Mouse (Mus musculus): Measurements from ENCODE around the gene Cfl2. TPM values are rescaled to one million over a fixed set of nuclear protein-coding genes. Genes with fewer than 3 reads are reported as not detected.

Cfl2 gene
- 566 and 668 TPM in 2 replicates for polyA plus RNA-seq (2015; fragmentation: Nextera tagmentation; extraction: Ambion mirVana)

DNA sequence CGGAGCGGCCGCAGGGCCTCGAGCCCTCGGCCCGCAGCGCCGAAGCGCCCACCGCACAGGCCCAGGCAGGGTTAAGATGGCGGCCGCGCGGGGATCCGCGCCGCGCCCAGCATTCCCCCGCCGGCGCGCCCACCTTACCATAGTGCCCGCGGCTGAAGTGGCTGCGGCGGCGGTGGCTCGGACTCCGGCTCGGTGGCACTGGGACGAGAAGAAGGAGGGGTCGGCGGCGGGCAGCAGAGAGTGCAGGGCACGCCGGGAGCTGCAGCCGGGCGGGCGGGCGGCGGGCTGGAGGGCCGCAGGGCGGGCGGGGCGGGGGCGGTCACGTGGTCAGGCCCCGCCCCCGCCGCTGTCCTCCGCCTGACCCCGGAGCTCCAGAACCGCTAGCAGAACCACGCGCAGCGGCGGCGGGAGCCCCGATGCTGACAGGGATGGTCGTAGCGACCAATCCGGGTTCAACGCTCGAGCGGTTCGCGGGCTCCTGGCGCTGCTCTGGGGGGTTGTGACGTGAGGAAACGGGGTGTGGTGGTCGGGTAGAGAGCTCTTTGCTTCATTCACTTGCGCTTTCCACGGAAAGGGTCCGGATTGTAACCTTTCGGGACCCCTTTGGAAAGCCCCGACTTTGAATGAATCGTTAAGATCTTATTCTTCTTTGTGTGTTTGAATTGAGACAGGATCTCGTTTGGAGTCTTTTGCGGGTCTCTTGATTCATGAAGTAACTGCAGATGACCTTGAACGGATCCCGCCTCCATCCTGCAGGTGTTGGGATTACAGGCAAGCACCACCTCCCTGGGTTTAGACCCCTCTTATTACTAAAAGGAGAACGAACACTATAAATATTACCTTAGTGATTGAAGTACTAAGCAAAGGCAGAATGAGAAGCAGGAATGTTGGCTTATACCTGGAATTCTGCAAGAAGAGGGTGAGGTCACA, at the start of gene Cfl2:
TSS of gene Cfl2 (minus strand) at position 272 of the 930 bp plus-strand sequence.

Other genes with a start within 250 kb of the Cfl2 start
- gene Sptssa, start 206.3 kb downstream of the Cfl2 start, polyA plus RNA-seq (2015; fragmentation: Nextera tagmentation; extraction: Ambion mirVana): 119 and 127 TPM in 2 replicates
- 65.1 and 66.1 TPM in 2 replicates for gene Eapp, start 167.0 kb downstream of the Cfl2 start, polyA plus RNA-seq (2015; fragmentation: Nextera tagmentation; extraction: Ambion mirVana)
- gene Snx6, start 67.2 kb downstream of the Cfl2 start, polyA plus RNA-seq (2015; fragmentation: Nextera tagmentation; extraction: Ambion mirVana): 130 and 155 TPM in 2 replicates
- 0.79 TPM in 1 of 2 replicates, not detected in the other for gene Gm20403, start 123.7 kb upstream of the Cfl2 start, polyA plus RNA-seq (2015; fragmentation: Nextera tagmentation; extraction: Ambion mirVana)
- gene Baz1a, start 151.5 kb upstream of the Cfl2 start, polyA plus RNA-seq (2015; fragmentation: Nextera tagmentation; extraction: Ambion mirVana): 10.5 and 11.3 TPM in 2 replicates
- 11.3 and 13.0 TPM in 2 replicates for gene 2700097O09Rik, start 217.2 kb upstream of the Cfl2 start, polyA plus RNA-seq (2015; fragmentation: Nextera tagmentation; extraction: Ambion mirVana)
- gene Srp54a, start 217.4 kb upstream of the Cfl2 start, polyA plus RNA-seq (2015; fragmentation: Nextera tagmentation; extraction: Ambion mirVana): 176 and 208 TPM in 2 replicates